Mouse (Mus musculus): Measurements from ENCODE around the gene Gm21943. TPM values are rescaled to one million over a fixed set of nuclear protein-coding genes. Genes with fewer than 3 reads are reported as not detected.
"Not testable (repeated sequence)": the region's sequence is repeated elsewhere in the genome, so short reads cannot be mapped to it uniquely, and the experiment has no call there.

Gm21943 gene
- not detected in 2 replicates for polyA plus RNA-seq (2012; rRNA removed)

GRCm38 (mm10) chrY:57533644-57534043 lies at the start of gene Gm21943:
Gm21943 (minus strand) TSS chrY:57533744.
- not testable (repeated sequence) for H3K4me3 ChIP-seq (ENCODE audit: insufficient read depth, low read length); H3K27ac ChIP-seq (ENCODE audit: insufficient read depth, low read length); H3K4me1 ChIP-seq (ENCODE audit: control insufficient read depth, insufficient read depth, low read length)

Other genes starting within 250 kb of the Gm21943 start
- not detected in 2 replicates for gene Gm28961, start 172.0 kb upstream of the Gm21943 start, polyA plus RNA-seq (2012; rRNA removed)

Data from cortical plate, adult 2 months (tissue).